Mouse (Mus musculus) lung, adult 2 months (tissue): Measurements from ENCODE around the gene Net1.

Source experiments
- CTCF ChIP-seq: fragments of 200-500 bp; IDR thresholded peaks from 2 replicates; pipeline ENCODE4 v1.5.1; 2011; ENCODE audit warnings: mild to moderate bottlenecking, low read length, control low read depth; ENCODE audit not compliant: insufficient read depth
- POLR2A ChIP-seq: fragments of 200-500 bp; IDR thresholded peaks from 2 replicates; pipeline ENCODE4 v1.6.1; 2011; ENCODE audit warnings: low read depth, mild to moderate bottlenecking, control low read depth, low read length, borderline replicate concordance; ENCODE audit errors: extremely low read depth

- TF ChIP-seq CTCF (no peak), POLR2A (no peak)
These were observed 67.7 kb downstream of the Net1 start for GRCm38 (mm10) chr13:3850330-3850729.
